Mouse (Mus musculus) bone marrow, adult 2 months (tissue): ENCODE data around the gene Gm10837.

ENCODE experiments used
- CTCF ChIP-seq: fragments of 200-500 bp; IDR thresholded peaks from 2 replicates; pipeline ENCODE4 v1.5.1; 2011; ENCODE audit warnings: low read length, control low read depth; ENCODE audit not compliant: control insufficient read depth, insufficient read depth
- POLR2A ChIP-seq: fragments of 200-500 bp; IDR thresholded peaks from 2 replicates; pipeline ENCODE4 v1.6.1; 2011; ENCODE audit warnings: low read depth, mild to moderate bottlenecking, control low read depth, low read length, borderline replicate concordance; ENCODE audit not compliant: control insufficient read depth

DNA sequence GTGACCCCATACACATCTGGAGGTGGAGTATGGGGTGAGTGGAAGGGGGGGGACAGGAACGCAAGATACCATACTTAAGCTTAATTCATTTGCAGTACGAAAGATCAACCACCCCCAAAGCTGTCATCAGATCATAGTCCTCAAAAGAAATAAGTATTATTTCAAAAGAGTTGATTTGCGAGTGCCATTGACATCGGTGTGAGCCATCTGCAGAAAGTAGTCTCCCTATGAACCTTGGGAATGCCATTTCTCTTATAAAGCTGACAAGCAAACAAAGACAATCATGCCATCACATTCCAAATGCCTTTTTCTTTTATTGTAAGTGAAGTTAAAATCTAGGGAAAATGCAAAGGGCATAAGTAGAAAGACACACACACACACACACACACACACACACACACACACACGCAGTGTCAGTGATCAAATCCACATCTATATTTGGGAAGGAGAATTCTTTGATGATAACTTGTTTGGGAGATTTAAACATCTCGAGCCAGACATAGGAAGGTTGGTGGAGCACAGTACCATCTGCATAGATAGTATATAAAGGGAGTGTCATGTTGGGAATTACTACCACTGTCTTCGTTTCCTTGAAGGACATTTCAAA is 23.5 kb upstream of the Gm10837 start:
- TF ChIP-seq POLR2A (no peak), CTCF (no peak)
